Mouse (Mus musculus) lung, embryonic 15.5 days (tissue): Measurements from ENCODE around the gene Zhx3. TPM values are rescaled to one million over a fixed set of nuclear protein-coding genes. Genes with fewer than 3 reads are reported as not detected.

Source experiments
- ATAC-seq: fragments of 200-750 bp; cut with Nextera tagmentation; 2 replicates; pipeline ENCODE4 v1.8.0; 2017; ENCODE audit warnings: moderate number of reproducible peaks, borderline replicate concordance; ENCODE audit not compliant: low FRiP score, low TSS enrichment; ENCODE audit errors: extremely low read depth
- H3K27ac ChIP-seq: fragments of 300-500 bp; sonication (generic); 2 replicates; pipeline ENCODE4 v1.5.1; 2015; ENCODE audit warnings: moderate library complexity, mild to moderate bottlenecking, inconsistent platforms
- H3K27me3 ChIP-seq: fragments of 300-500 bp; sonication (generic); 2 replicates; pipeline ENCODE4 v1.6.1; 2015; ENCODE audit warnings: inconsistent platforms
- H3K36me3 ChIP-seq: fragments of 300-500 bp; sonication (generic); 2 replicates; pipeline ENCODE4 v1.6.1; 2015; ENCODE audit warnings: inconsistent platforms
- H3K4me1 ChIP-seq: fragments of 300-500 bp; sonication (generic); 2 replicates; pipeline ENCODE4 v1.6.1; 2015; ENCODE audit warnings: inconsistent platforms
- H3K4me2 ChIP-seq: fragments of 300-500 bp; sonication (generic); 2 replicates; pipeline ENCODE4 v1.6.1; 2015; ENCODE audit warnings: inconsistent platforms, mild to moderate bottlenecking, moderate library complexity
- H3K4me3 ChIP-seq: fragments of 300-500 bp; sonication (generic); 2 replicates; pipeline ENCODE4 v1.5.1; 2015; ENCODE audit warnings: mild to moderate bottlenecking, inconsistent platforms
- H3K9ac ChIP-seq: fragments of 300-500 bp; sonication (generic); 2 replicates; pipeline ENCODE4 v1.6.1; 2015; ENCODE audit warnings: inconsistent platforms
- H3K9me3 ChIP-seq: fragments of 300-500 bp; sonication (generic); 2 replicates; pipeline ENCODE4 v1.6.1; 2016; ENCODE audit warnings: inconsistent platforms
- WGBS: fragments of 180-500 bp; shearing (Covaris S2); methylation state at CpG from one replicate; pipeline ENCODE4 v1.1.7; 2015; 5-methylcytosine and 5-hydroxymethylcytosine counted together
- polyA plus RNA-seq: library from polyadenylated mRNA; unstranded; fragments of >200 nt; fragmentation: Nextera tagmentation; extraction: Ambion mirVana; gene quantifications from 2 replicates; pipeline ENCODE4 v1.2.1, GENCODE M21; 2015

Gene Zhx3
- polyA plus RNA-seq, 1 experiment from 2014 or later, result 12.1 TPM

DNA sequence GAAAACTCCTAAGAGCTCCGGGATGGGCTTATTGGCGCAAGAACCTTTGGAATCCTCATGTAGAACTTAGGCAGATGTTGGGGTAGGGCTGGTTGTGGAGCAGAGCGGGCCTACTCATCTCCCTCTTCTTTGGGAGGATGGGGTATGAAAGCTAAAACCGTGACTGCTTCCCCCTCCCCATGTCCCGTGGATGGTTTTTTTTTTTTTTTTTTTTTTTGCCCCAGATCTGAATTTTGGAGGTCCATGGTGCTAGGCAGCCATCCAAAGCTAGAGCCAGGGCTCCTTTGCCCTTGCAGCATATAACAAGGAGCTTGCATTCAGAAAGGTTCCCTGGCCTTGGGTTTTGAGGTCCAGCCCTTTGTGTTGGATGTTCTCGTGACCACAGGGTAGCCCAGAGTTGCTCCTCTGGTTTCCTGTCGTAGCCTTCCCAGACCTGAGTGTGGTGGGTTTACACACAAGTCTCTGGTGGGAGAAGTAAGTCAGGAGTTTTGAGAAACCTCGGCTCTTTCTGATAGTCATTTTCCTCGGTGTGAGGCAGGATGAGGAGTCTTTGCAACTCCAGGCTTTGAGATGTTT is 140.3 kb downstream of the Zhx3 start:
- Histone ChIP-seq H3K4me2 (peak overlapping the region; percentile 97), H3K9me3 (no peaks in the 10 kb centered on the region), H3K4me1 (peaks cover 68% of the 10 kb centered on the region), H3K4me3 (peak overlapping the region; percentile 97), H3K27me3 (no peaks in the 10 kb centered on the region), H3K27ac (peak overlapping the region; percentile 97), H3K9ac (peak overlapping the region; percentile 99), H3K36me3 (peaks cover 11% of the 10 kb centered on the region; the same call in 1 of the 2 replicates)
- no peak for ATAC-seq
- 9% methylated on average over 9 of the region's 9 CpGs for WGBS

DNA sequence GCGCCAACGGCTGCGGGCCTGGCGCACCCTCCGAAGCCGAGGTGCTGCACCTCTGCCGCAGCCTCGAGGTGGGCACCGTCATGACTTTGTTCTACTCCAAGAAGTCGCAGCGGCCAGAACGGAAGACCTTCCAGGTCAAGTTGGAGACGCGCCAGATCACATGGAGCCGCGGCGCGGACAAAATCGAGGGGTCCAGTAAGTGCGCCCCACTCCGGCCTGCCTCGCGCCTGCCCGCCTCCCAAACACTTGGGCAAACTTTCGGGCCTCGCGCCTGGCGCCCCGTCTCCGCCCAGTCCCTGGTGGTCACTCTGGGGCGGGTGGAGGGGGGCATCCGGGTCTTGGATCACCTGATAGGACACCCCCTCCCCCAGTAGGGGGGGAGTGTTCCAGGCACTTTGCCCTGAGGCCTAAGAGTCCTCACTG is 140.9 kb downstream of the Zhx3 start:
- H3K9me3 ChIP-seq, result no peaks in the 10 kb centered on the region
- H3K4me1 ChIP-seq, result peaks cover 62% of the 10 kb centered on the region
- ATAC-seq, result peak; percentile 29
- H3K4me3 ChIP-seq, result peak overlapping the region; percentile 97
- peak overlapping the region; percentile 99 for H3K9ac ChIP-seq
- 0% methylated on average over 32 of the region's 32 CpGs for WGBS
- H3K27me3 ChIP-seq, result no peaks in the 10 kb centered on the region
- H3K4me2 ChIP-seq, result peak overlapping the region; percentile 97
- H3K27ac ChIP-seq, result peak overlapping the region; percentile 97
- peaks cover 11% of the 10 kb centered on the region; the same call in 1 of the 2 replicates for H3K36me3 ChIP-seq

DNA sequence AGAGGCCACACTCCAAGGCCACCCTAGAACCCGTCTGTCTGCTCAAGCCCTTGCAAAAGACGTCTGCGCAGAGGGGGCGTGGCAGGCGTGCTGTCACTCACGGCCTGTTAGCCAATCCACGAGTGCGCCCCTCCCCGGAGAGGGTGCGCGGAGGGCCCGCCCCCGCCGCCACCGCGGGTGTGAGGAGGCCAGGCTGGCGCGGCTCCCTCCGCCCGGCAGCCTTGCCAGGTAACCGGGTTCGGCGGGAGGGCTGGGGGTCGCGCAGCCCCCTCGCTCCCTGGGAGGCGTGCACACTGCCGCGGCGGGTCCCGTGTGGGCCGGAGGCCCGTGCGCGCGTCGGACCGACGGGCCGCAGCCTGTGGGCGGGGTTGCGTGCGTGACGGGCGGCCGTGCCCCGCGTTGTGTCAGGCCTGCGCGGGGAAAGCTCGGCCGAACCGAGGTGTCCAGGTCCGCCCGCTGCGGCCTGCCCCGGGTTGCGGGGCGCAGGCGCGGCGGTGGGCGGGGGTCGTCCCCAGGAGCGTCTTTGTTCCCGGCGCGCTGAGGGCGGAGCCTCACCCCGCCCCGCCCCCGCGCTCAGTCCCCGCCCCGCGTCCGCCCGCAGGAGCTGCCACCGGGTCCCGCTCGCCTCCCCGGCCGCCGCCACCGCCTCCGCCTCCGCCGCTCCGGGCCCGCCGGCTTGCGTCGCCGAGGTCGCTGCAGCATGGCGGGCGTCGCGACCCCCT is 141.5 kb downstream of the Zhx3 start, which contains the start of gene Plcg1:
TSS of gene Plcg1 (plus strand) at position 184 of the 722 bp plus-strand sequence.
- no peaks in the 10 kb centered on the region for H3K27me3 ChIP-seq
- peak within 1 kb of the TSS; percentile 97 for H3K4me3 ChIP-seq
- peaks cover 58% of the 10 kb centered on the region for H3K4me1 ChIP-seq
- no peaks in the 10 kb centered on the region for H3K9me3 ChIP-seq
- ATAC-seq, result peak; percentile 92
- WGBS, result under 1% methylated on average over 77 of the region's 99 CpGs
- peak within 1 kb of the TSS; percentile 99 for H3K9ac ChIP-seq
- peaks cover 10% of the 10 kb centered on the region; the same call in 1 of the 2 replicates for H3K36me3 ChIP-seq
- H3K4me2 ChIP-seq, result peak within 1 kb of the TSS; percentile 97
- peak within 1 kb of the TSS; percentile 97 for H3K27ac ChIP-seq

DNA sequence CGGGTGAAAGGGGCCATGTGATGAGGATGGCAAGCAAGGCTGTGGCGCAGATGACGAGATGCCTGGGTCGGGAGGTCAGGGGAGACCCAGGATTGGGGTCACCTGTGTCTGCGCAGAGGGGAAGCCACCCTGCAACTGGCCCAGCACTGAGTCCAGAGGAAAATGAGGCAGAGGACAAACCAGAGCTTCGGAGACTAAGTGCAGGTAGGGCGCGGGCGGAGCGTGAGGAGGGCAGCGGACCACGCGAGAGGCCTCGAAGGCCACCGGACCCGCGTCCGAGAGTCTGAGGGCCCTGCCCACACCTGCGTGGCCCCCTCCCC is 142.0 kb downstream of the Zhx3 start:
- Histone ChIP-seq H3K9me3 (no peaks in the 10 kb centered on the region), H3K27ac (no peak overlapping the region), H3K36me3 (0 out of 2 replicates have a peak, but pooled peaks cover 5% of the 10 kb centered on the region), H3K4me3 (peak overlapping the region; percentile 97), H3K9ac (peak overlapping the region; percentile 99), H3K4me1 (peaks cover 53% of the 10 kb centered on the region), H3K27me3 (no peaks in the 10 kb centered on the region), H3K4me2 (peak overlapping the region; percentile 97)
- no peak for ATAC-seq
- WGBS, result 6% methylated on average over 19 of the region's 19 CpGs

DNA sequence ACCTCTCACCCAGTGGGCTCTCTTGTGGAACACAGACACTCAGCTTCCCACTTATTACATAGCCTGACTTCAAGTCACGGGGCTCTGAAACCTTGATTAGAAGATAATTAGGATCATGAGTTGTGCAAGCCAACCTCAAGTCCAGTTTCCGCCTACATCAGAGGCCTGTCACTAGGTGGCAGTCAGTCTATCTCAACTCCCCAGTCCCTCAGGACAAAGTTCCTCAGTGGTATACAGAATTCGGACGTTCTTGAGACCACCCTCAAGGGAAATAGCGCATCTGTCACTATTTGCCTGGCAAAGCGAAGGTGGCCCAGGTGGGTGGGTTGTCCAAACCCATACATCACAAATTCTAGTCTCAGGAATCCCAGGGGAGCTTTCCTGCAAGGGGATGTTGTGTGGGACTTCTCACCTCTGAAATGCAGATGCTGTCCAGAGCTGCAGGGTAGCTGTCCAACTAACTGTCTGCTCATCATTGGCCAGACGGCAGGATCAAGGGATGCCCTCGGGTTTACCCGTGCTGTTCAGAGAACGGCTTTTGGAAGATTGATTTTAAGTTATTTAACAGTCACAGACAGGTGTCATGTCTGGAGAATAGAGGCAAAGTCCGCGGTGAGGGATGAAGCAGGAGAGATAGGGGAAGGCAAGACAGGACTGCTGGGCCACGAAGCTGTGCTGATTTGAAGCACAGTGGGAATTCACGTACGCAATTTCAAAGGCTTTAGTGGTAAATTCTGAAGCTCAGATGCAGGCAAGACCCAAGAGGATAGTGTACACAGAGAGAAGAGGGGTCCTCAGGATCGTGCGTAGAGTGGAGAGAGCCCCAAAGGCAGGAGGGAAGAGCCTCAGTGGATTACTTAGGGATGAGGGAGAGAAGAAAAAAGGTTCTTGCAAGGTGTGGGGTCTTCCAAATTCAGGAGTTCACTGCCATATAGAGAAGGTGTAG is 142.7 kb downstream of the Zhx3 start:
- Histone ChIP-seq H3K27me3 (no peaks in the 10 kb centered on the region), H3K9ac (peak overlapping the region; percentile 99), H3K9me3 (no peaks in the 10 kb centered on the region), H3K27ac (no peak overlapping the region), H3K4me3 (peak overlapping the region; percentile 97), H3K4me1 (peaks cover 47% of the 10 kb centered on the region), H3K4me2 (peak overlapping the region; percentile 97), H3K36me3 (0 out of 2 replicates have a peak, but pooled peaks cover 7% of the 10 kb centered on the region)
- no peak for ATAC-seq
- WGBS, result 18% methylated on average over 17 of the region's 17 CpGs

DNA sequence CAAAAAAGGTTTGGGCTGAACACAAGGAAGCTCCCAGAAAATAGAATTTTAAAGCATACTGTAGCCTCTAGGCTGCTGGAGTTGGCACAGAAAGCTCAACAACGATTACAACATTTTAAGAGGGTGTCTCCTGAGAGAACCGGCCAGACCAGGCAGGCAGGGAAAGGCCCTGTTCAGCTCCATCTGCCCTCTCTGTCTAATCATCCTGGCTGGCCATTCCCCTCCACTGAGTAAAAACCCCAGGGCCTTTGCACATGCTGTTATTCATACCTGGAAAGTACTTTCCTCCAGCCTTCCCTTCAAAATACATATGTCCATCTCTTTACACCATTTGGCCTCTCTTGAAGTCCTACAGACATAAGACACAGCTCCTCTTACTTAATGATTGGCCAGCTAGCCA is 143.4 kb downstream of the Zhx3 start:
- ATAC-seq, result no peak
- H3K4me3 ChIP-seq, result no peak overlapping the region
- 0 out of 2 replicates have a peak, but pooled peaks cover 12% of the 10 kb centered on the region for H3K36me3 ChIP-seq
- no peak overlapping the region for H3K4me2 ChIP-seq
- H3K27me3 ChIP-seq, result no peaks in the 10 kb centered on the region
- WGBS, result 61% methylated on average over 2 of the region's 2 CpGs
- no peak overlapping the region for H3K9ac ChIP-seq
- no peaks in the 10 kb centered on the region for H3K9me3 ChIP-seq
- H3K4me1 ChIP-seq, result peaks cover 40% of the 10 kb centered on the region
- H3K27ac ChIP-seq, result no peak overlapping the region

DNA sequence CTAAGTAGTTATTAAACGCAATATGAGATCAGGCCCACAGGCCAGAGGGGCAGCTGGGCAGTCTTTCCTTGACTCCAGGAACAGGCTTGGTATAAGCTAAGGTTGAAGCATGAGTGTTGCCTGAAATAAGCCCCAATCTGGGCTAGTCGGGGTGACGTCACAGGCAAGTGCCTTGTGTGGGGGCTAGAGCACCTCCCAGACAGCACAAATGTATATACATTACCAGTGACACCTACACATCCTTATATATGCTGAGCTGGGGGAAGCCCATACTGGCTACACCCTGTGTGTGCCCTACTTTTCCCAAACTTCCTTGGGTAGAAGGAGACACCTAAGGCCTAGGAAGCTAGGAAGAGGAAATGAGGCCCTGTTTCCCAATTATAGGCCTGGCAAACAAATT is 143.8 kb downstream of the Zhx3 start:
- WGBS, result 83% methylated on average over 3 of the region's 3 CpGs
- Histone ChIP-seq H3K9ac (no peak overlapping the region), H3K27ac (no peak overlapping the region), H3K9me3 (no peaks in the 10 kb centered on the region), H3K4me1 (peaks cover 35% of the 10 kb centered on the region), H3K4me3 (no peak overlapping the region), H3K36me3 (0 out of 2 replicates have a peak, but pooled peaks cover 14% of the 10 kb centered on the region), H3K27me3 (no peaks in the 10 kb centered on the region), H3K4me2 (no peak overlapping the region)
- ATAC-seq, result no peak

DNA sequence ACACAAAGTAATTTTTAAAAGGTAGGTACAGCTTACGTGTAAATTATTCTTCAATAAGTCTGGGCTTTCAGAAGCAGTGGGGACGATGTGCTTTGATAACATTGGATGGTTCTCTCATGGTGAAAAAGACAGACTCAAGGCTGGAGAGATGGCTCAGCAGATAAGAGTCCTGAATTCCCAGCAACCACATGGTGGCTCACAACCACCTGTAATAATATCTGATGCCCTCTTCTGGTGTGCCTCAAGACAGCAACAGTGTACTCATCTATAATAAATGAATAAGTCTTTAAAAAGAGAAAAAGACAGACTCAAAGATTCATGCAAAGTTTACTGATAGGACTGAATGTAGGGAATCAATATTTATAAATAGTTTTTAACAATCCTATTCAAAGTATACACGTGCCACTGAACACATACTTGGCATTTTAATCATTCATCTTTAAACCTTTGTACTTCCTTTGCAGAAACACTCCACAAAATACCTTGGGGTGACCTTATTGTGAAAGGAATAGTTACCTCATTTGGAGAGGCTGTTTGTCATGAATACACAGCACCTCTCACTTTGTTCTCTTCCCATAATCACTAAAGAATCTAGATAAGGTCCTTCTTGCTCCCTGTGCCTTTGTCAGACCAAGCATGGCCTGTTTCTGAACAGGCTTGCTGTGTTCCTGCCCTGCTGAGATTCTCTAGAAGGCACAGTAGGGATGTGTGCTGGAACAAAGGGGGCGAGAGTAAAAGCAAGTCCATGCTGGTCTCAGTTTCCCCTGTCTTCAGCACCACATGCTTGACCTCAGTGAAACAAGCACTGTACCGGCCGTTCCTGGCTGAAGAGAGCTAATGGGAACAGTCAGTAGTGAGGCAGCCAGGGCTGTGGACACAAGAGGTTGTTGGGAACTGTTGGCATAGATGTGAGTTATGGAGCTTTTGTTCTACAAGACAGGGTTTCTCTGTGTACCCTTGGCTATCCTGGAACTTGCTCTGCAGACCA is 146.6 kb downstream of the Zhx3 start:
- Histone ChIP-seq H3K4me3 (no peak overlapping the region), H3K4me2 (no peak overlapping the region), H3K4me1 (peaks cover 17% of the 10 kb centered on the region), H3K27ac (0 out of 2 replicates have a peak overlapping the region, but pooled peaks have one; percentile 19), H3K9me3 (no peaks in the 10 kb centered on the region), H3K36me3 (peaks cover 33% of the 10 kb centered on the region), H3K9ac (no peak overlapping the region), H3K27me3 (no peaks in the 10 kb centered on the region)
- no peak for ATAC-seq
- 66% methylated on average over 6 of the region's 6 CpGs for WGBS

DNA sequence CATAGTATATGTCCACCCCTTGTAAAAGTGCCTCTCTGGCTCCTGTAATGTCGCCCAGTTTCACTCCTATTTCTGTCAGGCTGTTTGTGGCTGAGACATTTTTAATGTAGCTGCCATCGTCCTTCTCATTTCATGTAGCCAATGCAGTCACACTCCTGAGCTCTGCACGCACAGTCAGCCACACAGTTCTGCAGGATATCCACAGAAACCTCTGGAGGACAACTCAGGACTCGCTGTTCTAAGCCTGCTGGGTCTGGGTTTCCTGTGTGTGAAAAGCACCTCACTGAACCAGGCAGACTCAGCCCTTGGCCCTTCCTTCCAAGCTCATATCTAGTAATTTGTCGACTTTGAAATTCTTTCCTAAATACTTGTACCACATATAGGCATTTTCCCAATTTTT is 148.3 kb downstream of the Zhx3 start:
- Histone ChIP-seq H3K9me3 (no peaks in the 10 kb centered on the region), H3K4me1 (0 out of 2 replicates have a peak, but pooled peaks cover 6% of the 10 kb centered on the region), H3K4me2 (no peak overlapping the region), H3K27me3 (no peaks in the 10 kb centered on the region), H3K36me3 (peaks cover 46% of the 10 kb centered on the region), H3K9ac (no peak overlapping the region), H3K4me3 (no peak overlapping the region), H3K27ac (no peak overlapping the region)
- no peak for ATAC-seq
- 86% methylated on average over 5 of the region's 5 CpGs for WGBS

DNA sequence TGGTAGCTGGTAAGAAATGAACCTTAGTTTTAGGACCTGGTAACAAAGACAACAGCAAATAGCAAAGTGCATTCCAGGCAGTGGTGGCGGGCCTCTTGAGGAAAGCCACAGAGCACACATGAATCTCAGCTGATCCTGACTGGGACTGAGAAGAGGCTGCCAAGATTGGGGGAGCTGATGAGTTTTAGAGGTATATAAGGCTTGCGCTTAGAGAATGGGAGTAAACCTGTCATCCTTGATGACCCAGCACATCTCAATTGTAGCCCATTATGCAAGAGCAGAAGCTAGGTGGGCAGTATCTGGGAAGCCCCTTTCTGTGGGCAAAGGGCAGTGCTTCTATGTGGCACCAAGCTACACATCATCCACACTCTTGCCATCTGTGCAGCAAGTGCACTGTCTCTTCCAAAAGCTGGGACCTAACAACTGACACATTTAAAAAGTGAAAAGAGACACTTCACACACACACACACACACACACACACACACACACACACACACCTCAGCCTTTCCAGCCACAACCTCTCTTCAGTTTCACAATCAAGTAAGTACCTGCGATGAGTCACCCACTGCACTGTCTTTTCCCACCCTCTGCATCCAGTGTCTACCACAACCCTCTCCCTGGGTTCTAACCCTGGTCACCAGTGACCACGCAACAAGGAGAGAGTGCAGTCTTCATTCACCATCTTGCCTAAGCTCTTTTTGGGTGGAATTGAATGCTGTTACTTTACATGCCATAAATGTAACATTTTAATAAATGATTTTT is 149.0 kb downstream of the Zhx3 start:
- Histone ChIP-seq H3K4me2 (no peak overlapping the region), H3K27me3 (no peaks in the 10 kb centered on the region), H3K27ac (no peak overlapping the region), H3K36me3 (peaks cover 53% of the 10 kb centered on the region), H3K9me3 (no peaks in the 10 kb centered on the region), H3K4me3 (no peak overlapping the region), H3K9ac (no peak overlapping the region), H3K4me1 (peaks cover 5% of the 10 kb centered on the region; the same call in 1 of the 2 replicates)
- 87% methylated on average over 4 of the region's 4 CpGs for WGBS
- ATAC-seq, result no peak
